Mouse (Mus musculus): ENCODE measurements at regions not wholly inside any gene's neighbourhood (a gene's known extent, or its start where the extent isn't known, plus 50 kb on each side); places are given as distances from the start of the nearest gene placed in this dataset.

DNA sequence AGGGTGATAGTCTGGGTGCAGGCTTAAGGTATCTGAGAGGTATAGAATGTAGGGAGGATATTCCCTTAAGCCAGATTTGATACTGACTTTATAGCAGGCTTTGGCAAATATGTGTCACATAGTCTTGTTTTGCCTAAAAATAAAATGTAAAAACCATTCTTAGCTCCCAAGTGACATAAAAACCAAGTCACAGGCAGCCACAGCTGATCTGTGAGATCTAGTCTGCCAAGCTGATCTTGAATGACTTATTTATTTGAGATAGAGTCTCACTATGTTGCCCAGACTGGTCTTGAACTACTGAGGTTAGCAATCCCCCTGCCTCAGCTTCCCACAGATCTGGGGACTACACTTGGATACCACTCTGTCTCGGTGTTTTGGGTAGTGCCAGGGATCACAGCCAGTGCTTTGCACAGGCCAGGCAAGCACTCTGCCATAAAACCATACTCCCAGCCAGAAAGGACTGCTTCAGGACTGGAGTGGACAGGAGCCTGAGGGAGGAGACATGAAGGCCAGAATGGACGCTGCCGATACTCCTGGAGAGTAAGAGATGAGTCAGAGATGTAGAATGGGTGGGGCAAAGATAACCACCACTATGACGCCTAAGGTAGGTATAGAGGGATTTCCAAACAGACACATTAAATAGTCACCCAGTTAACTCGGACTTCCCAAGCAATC is 51.0 kb upstream of the Rnf24 start:
- no peaks in the 10 kb centered on the region for H3K27me3 ChIP-seq (ENCODE audit: insufficient read depth, low read length)
- DNase-seq, result no peak
- no peak overlapping the region for H3K9ac ChIP-seq (replicated peaks)
- no peaks in the 10 kb centered on the region for H3K4me1 ChIP-seq (ENCODE audit: insufficient read depth)
- H3K4me3 ChIP-seq (ENCODE audit: low read depth, low read length), result no peak overlapping the region
- no peaks in the 10 kb centered on the region for H3K36me3 ChIP-seq (replicated peaks; ENCODE audit: insufficient read depth, low read length)
- TF ChIP-seq EP300 (IDR thresholded peaks at IDR 0.05; ENCODE audit: low read depth), result no peak
- no peak for TF ChIP-seq CTCF (IDR thresholded peaks at IDR 0.05; ENCODE audit: low read depth)
- 62% methylated on average over 5 of the region's 5 CpGs for WGBS (ENCODE audit: insufficient replicate concordance)
- H3K27ac ChIP-seq (ENCODE audit: low read depth), result no peak overlapping the region
- no peak overlapping the region for H3K4me2 ChIP-seq (ENCODE audit: low read depth, low read length)
- ATAC-seq, result no peak
- no peaks in the 10 kb centered on the region for H3K9me3 ChIP-seq (ENCODE audit: low read length)

Data from liver, postnatal 0 days (tissue).